Mouse (Mus musculus) embryonic facial prominence, embryonic 10.5 days (tissue): ENCODE measurements around the gene 1300017J02Rik. TPM values are rescaled to one million over a fixed set of nuclear protein-coding genes. Genes with fewer than 3 reads are reported as not detected.
A peak's percentile ranks its signal among the peaks of the same experiment; 100 is the strongest.
"Not testable (repeated sequence)": the region's sequence is repeated elsewhere in the genome, so short reads cannot be mapped to it uniquely, and the experiment has no call there.

Source experiments
- DNase-seq: peaks from one replicate; pipeline ENCODE4 v3.0.0-alpha.2; 2017; ENCODE audit warnings: low spot score
- H3K27ac ChIP-seq: fragments of 300-500 bp; sonication (generic); replicated peaks from 2 replicates; pipeline ENCODE4 v1.5.1; 2016; ENCODE audit warnings: mild to moderate bottlenecking
- H3K27me3 ChIP-seq: fragments of 300-500 bp; sonication (generic); replicated peaks from 2 replicates; pipeline ENCODE4 v1.6.1; 2016; ENCODE audit warnings: low read depth, mild to moderate bottlenecking; ENCODE audit not compliant: poor library complexity, severe bottlenecking
- H3K36me3 ChIP-seq: fragments of 300-500 bp; sonication (generic); replicated peaks from 2 replicates; pipeline ENCODE4 v1.6.1; 2016; ENCODE audit warnings: mild to moderate bottlenecking, moderate library complexity
- H3K4me1 ChIP-seq: fragments of 300-500 bp; sonication (generic); 2 replicates; pipeline ENCODE4 v1.6.1; 2016
- H3K4me3 ChIP-seq: fragments of 300-500 bp; sonication (generic); 2 replicates; pipeline ENCODE4 v1.5.1; 2016; ENCODE audit warnings: mild to moderate bottlenecking, moderate library complexity
- H3K9me3 ChIP-seq: fragments of 300-500 bp; sonication (generic); 2 replicates; pipeline ENCODE4 v1.6.1; 2016; ENCODE audit warnings: mild to moderate bottlenecking
- WGBS: fragments of 180-500 bp; shearing (Covaris S2); methylation state at CpG from one replicate; pipeline ENCODE4 v1.1.7; 2016; 5-methylcytosine and 5-hydroxymethylcytosine counted together
- polyA plus RNA-seq: library from polyadenylated mRNA; unstranded; fragments of >200 nt; fragmentation: Nextera tagmentation; extraction: Ambion mirVana; gene quantifications from 2 replicates; pipeline ENCODE4 v1.2.1, GENCODE M21; 2016

Gene 1300017J02Rik
- polyA plus RNA-seq: 2.9 and 4.0 TPM in 2 replicates

DNA sequence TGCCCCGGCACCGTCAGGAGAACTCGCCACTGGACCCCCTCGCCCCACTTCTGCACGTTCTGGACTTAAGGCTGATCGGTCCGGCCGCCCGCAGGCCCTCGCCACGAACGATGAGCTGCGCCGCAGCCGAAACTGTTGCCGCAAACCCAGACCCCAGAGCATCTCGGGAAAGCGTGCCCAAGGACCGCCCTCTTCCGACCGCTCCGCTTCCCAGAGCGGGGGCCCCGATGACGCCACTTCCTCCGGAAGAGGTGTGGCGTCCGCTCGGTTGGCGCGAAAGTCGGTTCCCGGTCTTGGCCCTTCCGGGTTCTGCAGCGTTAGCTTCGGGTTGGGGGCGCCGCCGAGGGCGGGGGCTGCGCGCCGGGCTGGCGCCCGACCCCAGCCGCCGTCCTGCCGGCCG lies at the start of gene 1300017J02Rik, which contains the start of gene Topbp1:
1300017J02Rik (minus strand) TSS at position 156 of the 400 bp plus-strand sequence.
Topbp1 (plus strand) TSS at position 289 of the 400 bp plus-strand sequence.
- peak; percentile 98 for DNase-seq
- under 1% methylated on average over 49 of the region's 49 CpGs for WGBS
- Histone ChIP-seq H3K27me3 (no peaks in the 10 kb centered on the region), H3K4me3 (peak within 1 kb of the TSS; percentile 96), H3K27ac (peak within 1 kb of the TSS; percentile 98), H3K36me3 (peaks cover 36% of the 10 kb centered on the region), H3K9me3 (no peaks in the 10 kb centered on the region), H3K4me1 (peaks cover 17% of the 10 kb centered on the region)

DNA sequence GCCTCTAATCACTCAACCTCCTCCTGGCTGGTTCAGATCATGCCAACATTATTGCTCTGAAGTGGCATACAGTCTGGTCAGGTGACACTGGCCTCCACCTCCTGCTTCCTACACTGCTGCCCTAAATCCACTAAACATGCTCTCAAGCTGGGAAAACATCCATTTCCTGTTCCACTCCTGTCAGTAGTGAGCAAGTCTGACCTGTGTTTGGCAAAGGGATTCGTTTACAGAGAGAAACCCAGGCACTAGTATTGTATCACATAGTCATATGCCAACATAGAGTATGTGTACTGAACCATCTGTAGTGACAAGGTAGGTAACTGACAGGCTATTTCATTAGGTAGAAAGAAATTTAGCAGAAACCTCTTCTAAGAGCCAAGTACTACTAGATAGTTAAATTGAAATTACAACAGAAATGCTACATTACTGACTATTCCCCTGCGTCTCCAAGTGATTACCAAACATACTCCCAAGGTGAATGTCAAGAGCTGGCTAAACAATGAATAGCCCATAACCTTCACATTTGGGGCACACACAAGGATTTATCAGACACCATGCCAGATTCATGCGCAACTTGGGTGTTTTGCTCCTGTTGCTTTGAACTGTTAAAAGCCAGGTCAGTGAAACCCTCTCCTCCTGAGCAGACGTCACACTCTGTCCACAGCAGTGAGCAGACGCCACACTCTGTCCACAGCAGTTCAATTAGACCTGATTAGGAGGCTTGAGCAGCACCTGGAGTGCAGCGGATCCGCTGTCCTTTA lies 48.8 kb upstream of the 1300017J02Rik start:
- H3K27me3 ChIP-seq, DNase-seq, H3K9me3 ChIP-seq, H3K4me1 ChIP-seq, H3K4me3 ChIP-seq, H3K27ac ChIP-seq: not testable (repeated sequence)
- 88% methylated on average over 7 of the region's 7 CpGs for WGBS
- peaks cover 85% of the 10 kb centered on the region for H3K36me3 ChIP-seq

DNA sequence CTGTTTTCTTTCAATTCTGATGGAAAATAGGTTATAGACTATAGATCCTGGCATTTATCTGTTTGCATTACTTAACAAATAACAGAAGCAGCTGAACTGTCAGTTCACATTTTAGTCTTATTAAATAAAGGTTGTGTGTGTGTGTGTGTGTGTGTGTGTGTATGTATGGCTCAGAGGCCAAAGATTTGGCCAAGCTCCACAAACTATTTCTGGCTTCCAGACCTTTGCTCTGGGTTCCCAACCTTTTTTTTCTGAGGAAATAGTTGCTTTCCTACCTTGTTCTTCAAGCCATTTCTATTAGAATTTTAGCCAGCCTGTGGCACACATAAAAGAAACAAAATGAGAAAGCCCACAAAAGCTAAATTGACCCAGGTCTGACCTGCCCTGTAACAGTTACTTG lies 43.9 kb upstream of the 1300017J02Rik start:
- no peak for DNase-seq
- H3K27ac ChIP-seq: no peak overlapping the region
- no peaks in the 10 kb centered on the region for H3K9me3 ChIP-seq
- H3K4me3 ChIP-seq: no peak overlapping the region
- no peaks in the 10 kb centered on the region for H3K27me3 ChIP-seq
- H3K4me1 ChIP-seq: no peaks in the 10 kb centered on the region
- H3K36me3 ChIP-seq: peaks cover 95% of the 10 kb centered on the region

DNA sequence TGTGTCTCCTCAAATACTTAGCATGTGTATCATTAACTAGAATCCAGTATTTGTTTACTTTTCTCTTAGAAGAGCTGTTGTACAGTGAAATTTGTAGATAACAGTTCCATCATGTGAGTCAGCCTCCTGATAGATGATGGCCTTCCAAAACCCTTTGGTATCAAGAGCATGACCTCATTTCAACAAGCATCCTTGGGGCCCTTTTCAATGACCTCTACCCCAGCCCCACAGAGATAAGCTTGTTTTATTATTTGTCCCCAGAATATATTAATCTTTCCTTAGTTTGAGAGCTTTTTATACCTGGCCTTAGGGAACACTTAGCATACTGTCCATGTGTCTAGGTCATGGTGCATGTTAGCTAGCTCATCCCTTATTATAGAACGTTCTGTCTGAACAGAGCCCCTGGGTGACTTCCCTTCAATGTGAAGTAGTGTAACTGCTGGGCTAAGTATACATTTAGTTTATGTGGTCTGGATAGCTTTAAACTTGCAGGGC lies 43.2 kb upstream of the 1300017J02Rik start:
- H3K27me3 ChIP-seq: no peaks in the 10 kb centered on the region
- no peak overlapping the region for H3K4me3 ChIP-seq
- no peaks in the 10 kb centered on the region for H3K4me1 ChIP-seq
- H3K27ac ChIP-seq: no peak overlapping the region
- DNase-seq: no peak
- WGBS: 81% methylated on average over 1 of the region's 1 CpGs
- peaks cover 98% of the 10 kb centered on the region for H3K36me3 ChIP-seq
- no peaks in the 10 kb centered on the region for H3K9me3 ChIP-seq

DNA sequence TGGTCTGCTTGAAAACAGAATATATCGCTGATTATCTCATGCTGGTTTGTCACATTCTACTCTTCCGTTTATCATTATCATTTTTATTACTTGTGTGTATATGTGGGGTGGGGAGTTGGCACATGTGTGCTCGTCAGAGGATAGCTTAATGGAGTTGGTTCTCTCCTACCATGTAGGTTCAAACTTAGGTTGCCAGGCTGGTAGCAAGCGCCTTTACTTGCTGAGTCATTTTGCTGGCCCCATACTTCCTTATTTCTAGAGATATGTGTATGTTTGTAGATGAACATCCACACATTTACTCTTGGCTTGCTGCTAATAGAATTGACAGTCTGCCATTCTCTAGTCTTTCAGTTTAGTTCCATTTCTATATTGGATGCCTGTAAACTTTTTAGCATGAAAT lies 42.2 kb upstream of the 1300017J02Rik start:
- peaks cover 99% of the 10 kb centered on the region for H3K36me3 ChIP-seq
- H3K9me3 ChIP-seq: no peaks in the 10 kb centered on the region
- no peak for DNase-seq
- no peak overlapping the region for H3K27ac ChIP-seq
- no peaks in the 10 kb centered on the region for H3K27me3 ChIP-seq
- no peaks in the 10 kb centered on the region for H3K4me1 ChIP-seq
- WGBS: 93% methylated on average over 4 of the region's 4 CpGs
- no peak overlapping the region for H3K4me3 ChIP-seq

DNA sequence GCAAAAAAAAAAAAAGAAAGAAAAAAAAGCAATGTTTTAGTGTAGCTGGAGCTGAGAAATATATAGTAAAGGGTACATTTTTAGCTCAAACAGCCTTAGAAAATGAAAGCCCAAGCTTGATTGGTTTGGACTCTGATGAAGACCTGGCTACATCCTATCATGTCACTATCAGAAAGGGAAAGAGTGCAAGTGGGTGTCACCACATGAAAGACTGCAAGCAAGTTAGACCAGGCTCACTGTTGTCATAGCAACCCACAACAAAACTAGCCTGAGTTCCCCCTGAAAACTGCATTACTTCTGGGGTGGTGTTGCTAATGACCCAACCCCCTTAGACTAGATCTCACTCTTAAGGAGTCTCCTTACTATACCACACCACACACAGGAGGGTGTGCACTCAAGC lies 32.0 kb upstream of the 1300017J02Rik start:
- Histone ChIP-seq H3K4me3 (no peak overlapping the region), H3K4me1 (no peaks in the 10 kb centered on the region), H3K27ac (no peak overlapping the region), H3K27me3 (no peaks in the 10 kb centered on the region), H3K36me3 (peaks cover 98% of the 10 kb centered on the region), H3K9me3 (no peaks in the 10 kb centered on the region)
- no peak for DNase-seq

DNA sequence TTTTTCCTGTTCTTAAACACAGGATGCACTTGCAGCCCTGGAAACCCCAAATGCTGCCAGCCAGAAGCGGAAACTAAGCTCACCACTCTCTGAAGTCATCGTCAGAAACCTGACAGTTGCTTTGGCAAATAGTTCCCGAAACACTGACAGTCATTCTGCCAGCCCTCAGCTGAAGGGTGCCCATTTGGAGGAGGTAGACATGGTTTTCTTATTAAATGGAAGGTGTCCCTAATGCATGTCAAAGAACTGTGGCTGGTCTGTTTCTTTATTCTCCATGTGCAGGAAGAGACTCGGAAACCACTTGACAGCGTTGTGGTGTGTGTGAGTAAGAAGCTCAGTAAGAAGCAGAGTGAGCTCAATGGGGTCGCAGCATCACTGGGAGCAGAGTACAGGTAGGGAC lies 27.8 kb upstream of the 1300017J02Rik start:
- no peak for DNase-seq
- no peaks in the 10 kb centered on the region for H3K4me1 ChIP-seq
- no peaks in the 10 kb centered on the region for H3K27me3 ChIP-seq
- H3K36me3 ChIP-seq: peaks cover 100% of the 10 kb centered on the region
- WGBS: 91% methylated on average over 6 of the region's 6 CpGs
- H3K27ac ChIP-seq: no peak overlapping the region
- H3K9me3 ChIP-seq: no peaks in the 10 kb centered on the region
- no peak overlapping the region for H3K4me3 ChIP-seq

DNA sequence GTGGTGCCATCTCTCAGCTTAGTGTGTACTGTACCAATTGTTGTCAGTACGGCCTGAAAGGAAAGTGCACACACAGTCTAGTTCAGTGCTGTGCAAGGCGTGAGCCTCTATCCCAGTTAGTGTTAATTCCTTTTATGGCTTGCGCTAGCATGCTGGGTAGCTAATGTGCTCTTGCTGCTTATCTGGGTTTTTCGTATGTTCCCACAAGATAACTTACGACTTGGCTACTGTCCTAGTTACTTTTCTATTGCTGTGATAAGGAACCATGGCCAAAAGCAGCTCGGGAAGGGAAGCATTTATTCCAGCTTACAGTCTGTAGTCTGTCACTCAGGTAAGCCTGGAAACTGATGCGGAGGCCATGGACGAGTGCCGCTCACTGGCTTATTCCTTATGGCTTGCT lies 21.6 kb upstream of the 1300017J02Rik start:
- Histone ChIP-seq H3K27ac (no peak overlapping the region), H3K4me1 (no peaks in the 10 kb centered on the region), H3K4me3 (no peak overlapping the region), H3K9me3 (no peaks in the 10 kb centered on the region), H3K27me3 (no peaks in the 10 kb centered on the region), H3K36me3 (peaks cover 100% of the 10 kb centered on the region)
- 92% methylated on average over 9 of the region's 9 CpGs for WGBS
- DNase-seq: no peak

DNA sequence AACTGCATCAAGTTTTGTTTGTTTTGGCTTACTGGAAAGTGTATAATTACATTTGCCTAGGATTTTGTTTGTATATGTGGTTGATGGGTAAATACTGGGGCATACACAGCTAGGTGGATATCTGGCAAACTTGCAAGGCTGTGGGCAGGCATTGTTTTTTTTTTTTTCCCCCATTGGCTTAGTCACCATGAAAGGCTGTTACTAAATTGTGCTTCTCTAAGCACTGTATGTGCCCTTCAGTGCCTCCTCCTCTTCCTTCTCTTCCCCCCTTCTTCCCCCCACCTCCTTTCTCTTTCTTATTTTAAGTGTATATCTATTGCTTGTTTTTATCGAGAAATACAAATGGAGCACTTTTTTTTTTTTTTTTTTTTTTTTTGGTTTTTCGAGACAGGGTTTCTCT lies 19.8 kb upstream of the 1300017J02Rik start:
- Histone ChIP-seq H3K27ac (no peak overlapping the region), H3K9me3 (no peaks in the 10 kb centered on the region), H3K4me3 (no peak overlapping the region), H3K36me3 (peaks cover 100% of the 10 kb centered on the region), H3K27me3 (no peaks in the 10 kb centered on the region), H3K4me1 (no peaks in the 10 kb centered on the region)
- 100% methylated on average over 1 of the region's 2 CpGs for WGBS
- DNase-seq: no peak

DNA sequence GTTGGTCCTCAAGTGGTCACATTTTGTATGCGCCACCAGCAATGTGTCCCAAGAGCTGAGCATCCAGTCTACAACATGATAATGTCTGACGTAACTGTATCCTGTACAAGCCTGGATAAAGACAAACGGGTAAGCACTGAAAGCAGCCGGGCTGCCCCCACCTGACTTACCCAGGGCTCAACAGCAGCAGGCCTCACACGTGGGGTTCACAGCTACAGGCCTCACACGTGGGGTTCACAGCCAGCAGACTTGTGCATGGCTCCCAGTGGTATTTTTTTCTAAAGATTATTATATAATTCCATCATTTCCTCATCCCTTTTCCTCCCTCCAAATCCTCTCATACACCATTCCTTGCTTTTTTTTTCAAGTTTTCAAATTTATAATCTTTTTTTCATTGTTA lies 5.0 kb upstream of the 1300017J02Rik start:
- 92% methylated on average over 6 of the region's 6 CpGs for WGBS
- no peak for DNase-seq
- Histone ChIP-seq H3K4me3 (no peak overlapping the region), H3K27me3 (no peaks in the 10 kb centered on the region), H3K9me3 (no peaks in the 10 kb centered on the region), H3K27ac (no peak overlapping the region), H3K36me3 (peaks cover 80% of the 10 kb centered on the region), H3K4me1 (peaks cover 17% of the 10 kb centered on the region)

DNA sequence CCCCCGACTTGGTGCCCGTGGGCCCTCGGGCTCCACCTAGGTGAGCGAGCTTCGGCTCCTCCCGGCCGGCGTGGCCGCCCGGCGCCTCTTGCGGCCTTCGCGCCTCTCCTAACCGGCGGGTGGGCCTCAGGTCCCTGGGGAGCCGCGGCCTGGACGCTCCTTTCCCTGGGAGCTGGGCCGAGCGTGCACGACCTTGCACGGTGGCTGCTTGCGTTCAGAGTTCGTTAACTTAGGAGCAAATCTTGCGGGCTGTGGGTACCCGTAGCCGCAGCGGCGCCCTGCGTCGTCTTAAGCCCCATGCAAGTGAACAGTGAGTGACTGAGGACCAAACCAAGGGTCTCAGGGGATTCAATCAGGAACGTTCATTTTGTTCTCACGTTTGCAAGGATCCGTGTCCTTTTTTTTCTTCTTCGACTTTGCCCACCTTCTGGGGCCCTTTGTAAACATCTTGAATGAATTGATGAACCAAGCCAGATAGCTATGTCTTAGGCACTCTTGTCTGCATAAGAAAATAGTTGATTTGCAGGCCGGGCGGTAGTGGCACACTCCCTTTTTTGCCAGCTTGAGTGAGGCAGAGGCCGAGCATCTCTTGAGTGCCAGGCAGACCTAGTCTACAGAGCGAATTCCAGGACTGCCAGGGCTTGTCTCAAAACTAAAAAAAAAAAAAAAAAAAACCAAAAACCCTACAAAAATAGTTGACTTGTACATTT lies 605 bp upstream of the 1300017J02Rik start:
- WGBS: under 1% methylated on average over 40 of the region's 40 CpGs
- no peak for DNase-seq
- Histone ChIP-seq H3K4me1 (peaks cover 17% of the 10 kb centered on the region), H3K27ac (peak overlapping the region; percentile 98), H3K36me3 (peaks cover 41% of the 10 kb centered on the region), H3K27me3 (no peaks in the 10 kb centered on the region), H3K4me3 (peak overlapping the region; percentile 96), H3K9me3 (no peaks in the 10 kb centered on the region)

DNA sequence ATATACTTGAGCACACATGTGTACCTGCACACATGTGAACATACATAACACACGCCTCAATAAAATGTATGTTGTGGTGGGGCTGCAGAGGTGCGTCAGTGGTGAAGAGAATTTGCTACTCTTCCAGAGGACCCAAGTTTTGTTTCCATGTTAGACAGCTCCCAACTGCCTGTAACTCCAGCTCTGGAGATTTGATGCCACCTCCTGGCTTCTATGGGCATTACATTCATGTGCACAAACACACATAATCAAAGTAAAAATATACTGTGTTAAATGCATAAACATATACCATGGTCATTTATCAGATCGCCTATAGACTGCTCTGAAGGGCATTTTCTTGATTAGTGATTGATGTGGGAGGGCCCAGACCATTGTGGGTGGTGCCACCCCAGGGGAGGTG lies 2.2 kb downstream of the 1300017J02Rik start:
- Histone ChIP-seq H3K4me1 (peaks cover 15% of the 10 kb centered on the region), H3K9me3 (no peaks in the 10 kb centered on the region), H3K27me3 (no peaks in the 10 kb centered on the region), H3K4me3 (no peak overlapping the region), H3K27ac (no peak overlapping the region), H3K36me3 (peaks cover 13% of the 10 kb centered on the region)
- DNase-seq: peak; percentile 52
- WGBS: 67% methylated on average over 3 of the region's 3 CpGs

DNA sequence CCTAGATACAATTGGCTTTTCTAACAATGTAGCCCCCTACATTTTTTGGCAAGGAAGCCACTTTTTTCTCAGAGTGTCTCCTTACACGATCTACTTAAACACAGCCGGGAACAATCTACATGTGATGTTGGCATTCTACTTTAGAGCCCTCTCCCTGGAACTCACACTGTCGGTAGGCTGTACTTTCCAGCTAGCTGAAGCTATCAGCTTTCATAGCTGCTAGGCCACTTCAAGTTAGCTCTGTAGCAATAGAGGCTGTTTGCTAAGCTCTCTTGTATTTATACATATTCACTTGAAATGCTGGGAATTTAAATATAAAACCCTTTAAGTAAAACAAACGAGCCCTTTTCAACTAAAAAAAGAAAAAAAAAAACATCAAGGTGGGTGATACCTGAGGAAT lies 2.6 kb downstream of the 1300017J02Rik start:
- Histone ChIP-seq H3K36me3 (peaks cover 9% of the 10 kb centered on the region), H3K4me3 (no peak overlapping the region), H3K4me1 (peaks cover 11% of the 10 kb centered on the region), H3K27ac (no peak overlapping the region), H3K27me3 (no peaks in the 10 kb centered on the region), H3K9me3 (no peaks in the 10 kb centered on the region)
- 88% methylated on average over 4 of the region's 4 CpGs for WGBS
- no peak for DNase-seq
